Mouse (Mus musculus): ENCODE data around the gene Apopt1. TPM values are rescaled to one million over a fixed set of nuclear protein-coding genes. Genes with fewer than 3 reads are reported as not detected.
A peak's percentile ranks its signal among the peaks of the same experiment; 100 is the strongest.

Gene Apopt1
- total and polyA plus RNA-seq, 2 experiments from 2014 or later: 23.6 to 60.3 TPM

GRCm38 (mm10) chr12:111672581-111672980 lies 40.5 kb upstream of the Apopt1 start:
- DNase-seq (ENCODE audit: low spot score) (no peak), ATAC-seq (no peak)

GRCm38 (mm10) chr12:111674850-111675486 lies 38.1 kb upstream of the Apopt1 start:
- DNase-seq (ENCODE audit: low spot score) (no peak), ATAC-seq (no peak)
- WGBS: 72% methylated on average over 2 of the region's 2 CpGs
- H3K4me2 ChIP-seq (ENCODE audit: low read depth, low read length): no peak overlapping the region
- TF ChIP-seq CTCF (IDR thresholded peaks at IDR 0.05; ENCODE audit: low read depth): no peak
- H3K9ac ChIP-seq (replicated peaks; ENCODE audit: low read length): no peak overlapping the region
- no peak overlapping the region for H3K4me3 ChIP-seq (ENCODE audit: low read length)
- H3K27me3 ChIP-seq (ENCODE audit: insufficient read depth, low read length): no peaks in the 10 kb centered on the region
- H3K9me3 ChIP-seq (ENCODE audit: low read length): no peaks in the 10 kb centered on the region
- peaks cover 20% of the 10 kb centered on the region for H3K4me1 ChIP-seq (ENCODE audit: insufficient read depth, low read length)
- H3K36me3 ChIP-seq (ENCODE audit: insufficient read depth, low read length): no peaks in the 10 kb centered on the region
- H3K27ac ChIP-seq: no peak overlapping the region

More at GRCm38 (mm10) chr12:111672581-111672980, 40.5 kb upstream of the Apopt1 start:
- Histone ChIP-seq H3K27me3 (ENCODE audit: insufficient read depth, low read length) (no peaks in the 10 kb centered on the region), H3K9ac (replicated peaks; ENCODE audit: low read length) (peak overlapping the region; percentile 97), H3K9me3 (ENCODE audit: low read length) (no peaks in the 10 kb centered on the region), H3K27ac (peak overlapping the region; percentile 97), H3K4me1 (ENCODE audit: insufficient read depth, low read length) (peaks cover 23% of the 10 kb centered on the region), H3K36me3 (ENCODE audit: insufficient read depth, low read length) (0 out of 2 replicates have a peak, but pooled peaks cover under 1% of the 10 kb centered on the region), H3K4me3 (ENCODE audit: low read length) (peak overlapping the region; percentile 85), H3K4me2 (ENCODE audit: low read depth, low read length) (peak overlapping the region; percentile 77)
- TF ChIP-seq CTCF (IDR thresholded peaks at IDR 0.05; ENCODE audit: low read depth): no peak
- 11% methylated on average over 12 of the region's 12 CpGs for WGBS

DNA sequence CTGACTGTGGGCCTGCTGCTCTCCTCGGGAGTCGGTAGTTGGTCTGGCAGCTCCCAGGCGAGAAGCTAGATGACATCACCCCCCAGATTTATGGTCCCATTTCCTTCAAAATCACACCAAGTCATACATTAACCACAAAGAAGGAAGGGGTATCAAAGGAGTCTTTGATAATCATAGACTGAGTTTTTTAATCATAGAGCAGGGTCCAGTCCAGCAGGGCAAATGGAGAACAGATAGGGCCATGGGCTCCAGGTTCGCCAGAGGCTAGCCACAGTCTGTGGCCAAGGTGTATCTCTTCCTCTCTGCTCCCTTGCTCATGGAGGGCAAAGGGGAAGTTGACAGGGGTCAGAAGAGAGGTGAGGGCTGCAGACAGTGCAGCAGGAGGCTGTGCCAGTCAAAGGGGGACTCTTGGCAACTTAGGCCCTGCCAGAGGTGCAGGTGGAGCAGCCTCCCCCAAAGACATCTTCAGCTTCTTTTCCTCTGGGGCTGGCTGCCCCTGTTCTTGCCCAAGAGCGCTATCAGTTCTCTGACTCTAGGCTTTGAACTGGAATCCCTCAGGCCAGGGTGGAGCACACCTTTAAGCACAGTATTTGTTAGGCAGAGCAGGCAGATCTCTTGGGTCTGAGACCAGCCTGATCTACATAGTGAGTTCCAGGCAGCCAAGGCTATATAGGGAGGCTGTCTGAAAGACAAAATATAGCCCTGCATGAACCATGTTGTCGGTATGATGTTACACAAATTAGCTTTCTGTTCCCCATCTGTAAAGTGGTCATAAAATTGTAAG lies 37.1 kb upstream of the Apopt1 start:
- no peaks in the 10 kb centered on the region for H3K36me3 ChIP-seq (ENCODE audit: insufficient read depth, low read length)
- H3K4me2 ChIP-seq (ENCODE audit: low read depth, low read length): no peak overlapping the region
- peaks cover 20% of the 10 kb centered on the region for H3K4me1 ChIP-seq (ENCODE audit: insufficient read depth, low read length)
- H3K27me3 ChIP-seq (ENCODE audit: insufficient read depth, low read length): no peaks in the 10 kb centered on the region
- H3K9me3 ChIP-seq (ENCODE audit: low read length): no peaks in the 10 kb centered on the region
- no peak overlapping the region for H3K27ac ChIP-seq
- no peak overlapping the region for H3K4me3 ChIP-seq (ENCODE audit: low read length)
- DNase-seq (ENCODE audit: low spot score) (no peak), ATAC-seq (no peak)
- 87% methylated on average over 6 of the region's 6 CpGs for WGBS
- TF ChIP-seq CTCF (IDR thresholded peaks at IDR 0.05; ENCODE audit: low read depth): no peak
- H3K9ac ChIP-seq (replicated peaks; ENCODE audit: low read length): no peak overlapping the region

- no peaks in the 10 kb centered on the region for H3K27me3 ChIP-seq (ENCODE audit: insufficient read depth, low read length)
- peak; percentile 42 for DNase-seq (ENCODE audit: low spot score)
- WGBS: 6% methylated on average over 5 of the region's 5 CpGs
Measured at GRCm38 (mm10) chr12:111677421-111677820, 35.6 kb upstream of the Apopt1 start.

GRCm38 (mm10) chr12:111677882-111678669 lies 35.0 kb upstream of the Apopt1 start, which contains the start of gene Trmt61a:
Gene Trmt61a, plus strand, starts transcription at chr12:111678105.
- DNase-seq (ENCODE audit: low spot score): peak; percentile 99
- Histone ChIP-seq H3K27me3 (ENCODE audit: insufficient read depth, low read length) (no peaks in the 10 kb centered on the region), H3K9ac (replicated peaks; ENCODE audit: low read length) (peak within 1 kb of the TSS; percentile 66), H3K4me2 (ENCODE audit: low read depth, low read length) (peak within 1 kb of the TSS; percentile 97), H3K4me3 (ENCODE audit: low read length) (peak within 1 kb of the TSS; percentile 88), H3K4me1 (ENCODE audit: insufficient read depth, low read length) (peaks cover 12% of the 10 kb centered on the region), H3K27ac (peak within 1 kb of the TSS; percentile 93), H3K9me3 (ENCODE audit: low read length) (no peaks in the 10 kb centered on the region), H3K36me3 (ENCODE audit: insufficient read depth, low read length) (no peaks in the 10 kb centered on the region)
- WGBS: under 1% methylated on average over 51 of the region's 51 CpGs
- peak; percentile 95 for ATAC-seq
- TF ChIP-seq CTCF (IDR thresholded peaks at IDR 0.05; ENCODE audit: low read depth): no peak

More at GRCm38 (mm10) chr12:111677421-111677820, 35.6 kb upstream of the Apopt1 start:
- no peaks in the 10 kb centered on the region for H3K9me3 ChIP-seq (ENCODE audit: low read length)
- H3K4me3 ChIP-seq (ENCODE audit: low read length): peak overlapping the region; percentile 88
- peak overlapping the region; percentile 66 for H3K9ac ChIP-seq (replicated peaks; ENCODE audit: low read length)
- peak; percentile 60 for ATAC-seq
- peaks cover 18% of the 10 kb centered on the region for H3K4me1 ChIP-seq (ENCODE audit: insufficient read depth, low read length)
- TF ChIP-seq CTCF (IDR thresholded peaks at IDR 0.05; ENCODE audit: low read depth): no peak
- H3K4me2 ChIP-seq (ENCODE audit: low read depth, low read length): peak overlapping the region; percentile 97
- no peaks in the 10 kb centered on the region for H3K36me3 ChIP-seq (ENCODE audit: insufficient read depth, low read length)
- peak overlapping the region; percentile 93 for H3K27ac ChIP-seq

- H3K9me3 ChIP-seq (ENCODE audit: low read length): no peaks in the 10 kb centered on the region
- ATAC-seq: no peak
- WGBS: 7% methylated on average over 13 of the region's 13 CpGs
- H3K9ac ChIP-seq (replicated peaks; ENCODE audit: low read length): peak overlapping the region; percentile 66
- H3K4me3 ChIP-seq (ENCODE audit: low read length): peak overlapping the region; percentile 88
- no peaks in the 10 kb centered on the region for H3K27me3 ChIP-seq (ENCODE audit: insufficient read depth, low read length)
- no peak for TF ChIP-seq CTCF (IDR thresholded peaks at IDR 0.05; ENCODE audit: low read depth)
- peaks cover 12% of the 10 kb centered on the region for H3K4me1 ChIP-seq (ENCODE audit: insufficient read depth, low read length)
- no peaks in the 10 kb centered on the region for H3K36me3 ChIP-seq (ENCODE audit: insufficient read depth, low read length)
- peak overlapping the region; percentile 97 for H3K4me2 ChIP-seq (ENCODE audit: low read depth, low read length)
- H3K27ac ChIP-seq: peak overlapping the region; percentile 93; the same call in 1 of the 2 replicates
- DNase-seq (ENCODE audit: low spot score): no peak
Measured at GRCm38 (mm10) chr12:111678670-111678933, 34.5 kb upstream of the Apopt1 start.
